Mouse (Mus musculus) spleen, postnatal 36 days (tissue): ENCODE data around the gene Efr3b.

Experiments used
- DNase-seq, 2 experiments: peaks; one replicate each; pipeline ENCODE4 v3.0.0; 2022; ENCODE audit warnings: low spot score in 2 of 2, mixed read lengths in 1 of 2

Efr3b gene

DNA sequence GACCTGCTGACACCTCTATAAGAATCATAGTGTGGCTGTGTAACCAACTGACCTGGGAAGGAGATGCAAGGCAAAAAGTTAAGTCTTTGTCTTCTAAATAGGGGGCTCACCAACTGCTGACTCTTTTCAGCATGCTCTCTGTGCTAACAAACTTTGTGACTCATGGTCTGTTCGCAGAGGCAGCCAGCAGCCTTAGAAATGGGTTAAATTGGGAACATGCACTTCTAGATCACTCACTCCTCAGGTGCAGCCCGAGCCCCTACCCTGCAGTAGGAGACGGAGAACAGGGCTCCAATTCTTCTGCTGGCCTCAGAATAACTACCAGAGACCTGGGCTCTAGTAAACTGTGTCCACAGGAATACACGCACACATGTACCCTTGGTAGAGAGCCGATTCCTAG lies 1.2 kb downstream of the Efr3b start:
- no peak for DNase-seq

DNA sequence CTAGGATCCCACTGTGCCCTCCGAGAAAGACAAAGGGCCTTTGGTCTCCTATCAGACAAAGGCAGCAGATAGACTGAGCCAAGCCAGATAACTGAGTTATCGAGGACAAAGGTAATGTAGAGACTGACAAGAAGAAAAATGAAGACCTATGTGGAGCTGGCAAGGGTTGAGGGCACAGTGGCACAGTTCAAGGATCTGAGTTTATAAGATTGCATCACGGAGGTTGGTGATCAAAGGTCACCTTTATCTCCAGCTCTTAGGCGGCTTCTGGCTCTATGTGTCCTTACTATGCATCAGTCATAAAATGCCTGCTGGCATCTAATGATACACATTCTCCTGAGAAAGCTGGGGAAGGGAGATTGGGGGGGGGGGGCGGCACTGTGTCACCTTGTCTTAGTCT lies 2.6 kb downstream of the Efr3b start:
- no peak for DNase-seq

- DNase-seq = no peak
Measured at GRCm38 (mm10) chr12:4029064-4029463, 9.7 kb downstream of the Efr3b start.

DNA sequence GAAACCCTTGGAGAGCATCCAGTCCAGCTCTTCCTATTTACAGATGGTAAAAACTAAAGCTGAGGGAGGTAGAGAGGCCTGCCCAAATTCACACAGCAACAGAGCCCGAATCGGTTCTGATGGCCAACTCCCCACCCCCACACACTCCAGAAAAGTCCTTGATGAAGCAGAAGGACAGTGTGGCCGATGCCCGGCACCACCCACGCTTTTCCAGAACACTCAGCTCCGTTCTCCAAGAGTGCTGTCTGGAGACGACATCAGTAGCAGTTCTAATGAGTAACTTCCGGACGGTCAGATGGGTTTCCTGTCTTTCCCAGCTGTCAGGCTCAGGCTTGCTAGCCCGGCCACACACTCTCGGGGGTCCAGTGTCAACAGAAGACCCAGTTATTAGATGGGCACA lies 10.2 kb downstream of the Efr3b start:
- DNase-seq = peak; percentile 5 to 15

DNA sequence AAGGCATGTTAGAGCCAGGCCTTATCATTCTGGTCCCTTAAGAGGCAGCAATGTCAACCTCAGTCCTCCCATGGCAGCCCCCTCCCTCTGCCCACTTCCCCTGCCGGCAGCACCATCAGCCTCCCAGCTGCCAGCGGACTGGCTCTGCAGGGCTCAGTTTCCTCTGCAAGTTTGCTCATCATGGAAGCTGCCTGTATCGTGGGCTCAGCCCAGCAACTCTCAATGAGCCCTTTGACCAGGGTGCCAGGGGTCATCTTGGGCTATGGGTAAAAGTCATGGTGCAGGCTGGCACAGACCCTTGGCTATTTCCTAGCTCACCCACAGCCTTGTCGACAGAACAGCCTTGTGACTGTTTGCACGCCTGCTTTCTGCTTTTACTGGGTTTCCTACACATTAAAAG lies 14.4 kb downstream of the Efr3b start:
- DNase-seq = no peak

GRCm38 (mm10) chr12:4023501-4023900 lies 15.2 kb downstream of the Efr3b start:
- DNase-seq = no peak

DNA sequence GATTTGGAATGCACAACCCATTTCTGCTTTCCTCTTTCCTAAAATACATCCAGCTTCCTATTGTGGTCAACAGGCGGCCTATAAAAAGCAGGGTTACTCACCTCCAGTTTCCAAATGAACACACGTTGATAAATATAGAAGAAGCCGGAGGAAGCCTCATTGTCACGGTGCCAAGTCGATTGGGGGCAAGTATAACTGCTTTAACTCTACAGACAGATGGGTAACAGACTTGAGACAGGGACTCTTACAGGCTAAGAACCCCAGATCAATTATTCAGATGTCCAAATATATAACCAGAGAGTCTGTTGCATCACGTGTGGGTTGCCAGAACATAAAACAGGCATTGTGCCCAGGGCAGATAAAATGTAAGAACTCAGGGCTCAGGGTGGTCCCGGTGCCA lies 15.9 kb downstream of the Efr3b start:
- DNase-seq = no peak

DNA sequence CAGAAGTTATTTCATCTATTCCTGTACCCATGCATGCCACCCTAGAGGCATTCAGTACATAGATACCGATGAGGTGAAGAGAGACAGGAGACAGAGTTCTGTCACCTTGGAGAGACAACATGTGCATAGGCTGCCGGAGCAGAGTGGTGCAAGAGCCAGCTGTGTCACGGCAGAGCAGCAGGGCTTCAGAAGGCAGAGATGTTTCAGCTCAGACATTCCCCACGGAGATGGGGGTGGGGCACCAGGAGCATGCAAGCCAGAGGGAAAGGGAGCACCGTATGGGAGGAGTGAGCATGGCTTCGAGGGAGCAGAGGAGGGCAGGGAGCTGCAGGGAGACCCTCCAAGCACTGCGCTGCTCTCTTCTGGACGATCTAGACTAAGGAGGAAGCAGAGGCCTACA lies 18.2 kb downstream of the Efr3b start:
- no peak for DNase-seq

GRCm38 (mm10) chr12:4016321-4016720 lies 22.4 kb downstream of the Efr3b start:
- no peak for DNase-seq

GRCm38 (mm10) chr12:4015741-4016140 lies 23.0 kb downstream of the Efr3b start:
- DNase-seq = no peak

DNA sequence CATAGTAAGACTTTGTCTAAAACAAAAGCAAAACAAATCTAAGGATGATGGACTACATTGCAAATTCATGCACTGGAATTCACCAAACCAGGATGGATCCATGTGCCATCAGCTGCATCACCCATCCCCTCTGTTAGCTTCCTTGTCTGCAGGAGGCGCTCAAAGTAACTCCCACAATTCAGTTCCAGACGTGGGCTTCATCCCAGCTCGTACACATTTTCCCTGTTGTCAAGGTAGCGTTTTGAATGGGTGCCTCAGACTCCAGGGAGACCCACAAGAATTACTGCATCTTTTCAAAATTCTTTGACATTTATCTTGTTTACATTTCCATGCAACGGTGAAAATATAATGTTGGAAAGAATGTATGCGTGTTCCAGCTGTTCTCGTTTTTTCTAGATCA lies 23.5 kb downstream of the Efr3b start:
- DNase-seq = no peak

GRCm38 (mm10) chr12:4011715-4012114 lies 27.0 kb downstream of the Efr3b start:
- DNase-seq = no peak

- DNase-seq = no peak
Measured at GRCm38 (mm10) chr12:4011301-4011700, 27.4 kb downstream of the Efr3b start.

DNA sequence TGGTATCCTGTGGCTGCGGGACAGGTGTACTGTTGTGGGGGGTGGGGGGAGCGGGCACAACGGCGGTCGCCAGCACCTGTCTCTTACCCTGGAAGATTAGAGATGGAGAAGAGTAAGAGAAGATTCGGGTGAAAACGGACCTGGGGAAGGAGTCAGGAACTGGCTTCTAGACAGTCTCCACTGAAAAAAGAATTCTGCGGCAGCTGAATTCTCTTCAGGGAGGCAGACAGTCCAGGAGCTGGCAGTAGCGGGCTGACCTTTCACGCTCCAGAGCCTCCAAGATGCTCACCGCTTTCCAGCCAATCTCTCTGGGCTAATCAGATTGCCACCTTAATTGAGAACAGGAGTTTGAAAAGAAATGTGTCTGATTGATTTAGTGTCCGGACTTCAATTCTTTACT lies 30.0 kb downstream of the Efr3b start:
- no peak for DNase-seq

- no peak for DNase-seq
Measured at GRCm38 (mm10) chr12:4007766-4008165, 30.9 kb downstream of the Efr3b start.

DNA sequence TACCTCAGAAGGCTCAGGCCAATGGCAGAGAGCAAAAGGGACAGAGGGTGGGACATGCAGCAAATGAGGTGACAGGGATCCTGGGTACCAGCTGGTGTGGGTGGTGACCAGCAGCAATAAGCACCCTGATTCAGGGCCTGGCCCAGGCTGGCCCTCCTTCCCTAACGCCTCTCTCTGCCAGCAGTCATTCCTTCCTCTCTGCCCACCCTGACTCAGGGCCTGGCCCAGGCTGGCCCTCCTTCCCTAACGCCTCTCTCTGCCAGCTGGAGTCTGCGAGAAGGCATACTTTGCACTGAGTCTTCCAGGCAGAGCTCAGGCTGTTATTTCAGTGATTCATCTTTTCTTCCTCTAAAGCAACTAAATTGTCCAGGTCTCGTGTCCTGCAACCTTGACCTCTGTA lies 31.5 kb downstream of the Efr3b start:
- no peak for DNase-seq

- DNase-seq = no peak
Measured at GRCm38 (mm10) chr12:4006079-4006478, 32.6 kb downstream of the Efr3b start.

DNA sequence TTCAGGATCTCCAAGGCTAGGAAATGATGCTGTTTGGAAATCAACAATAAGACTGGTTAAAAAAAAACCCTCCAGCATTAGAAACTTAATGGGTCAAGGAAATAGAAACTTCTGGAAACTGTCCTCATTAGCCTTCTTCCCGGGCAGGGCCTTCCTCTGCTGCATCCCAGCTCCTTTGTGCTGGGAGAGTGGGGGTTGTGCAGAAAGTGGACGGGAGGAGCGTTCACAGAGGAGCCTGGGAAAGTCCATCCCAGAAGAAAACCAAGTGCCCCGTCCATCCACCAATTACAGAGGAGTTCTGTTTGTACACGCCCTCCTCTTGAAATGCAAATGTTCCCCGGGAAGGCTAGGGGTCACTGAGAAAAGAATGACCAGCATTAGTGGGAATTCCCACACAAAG lies 34.1 kb downstream of the Efr3b start:
- no peak for DNase-seq

DNA sequence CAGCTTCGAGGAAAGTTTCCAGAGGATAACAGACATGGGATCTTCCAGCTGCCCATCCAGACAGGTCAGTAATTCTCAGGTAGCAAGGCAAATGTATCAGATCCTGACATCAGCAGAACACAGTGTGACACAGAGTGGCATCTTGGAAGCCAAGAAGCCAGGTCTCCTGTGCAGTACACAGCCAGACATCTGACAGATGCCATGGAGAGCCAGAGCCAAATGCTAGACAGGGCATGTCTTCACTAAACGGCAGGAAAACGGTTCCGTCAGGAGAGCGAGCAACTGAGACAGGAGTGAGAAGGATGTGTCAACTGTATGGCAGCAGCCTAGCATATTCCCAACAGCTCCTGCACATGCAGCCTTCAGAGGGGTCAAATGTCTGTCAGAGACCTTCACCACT lies 38.3 kb downstream of the Efr3b start:
- no peak for DNase-seq

GRCm38 (mm10) chr12:3996749-3997148 lies 42.0 kb downstream of the Efr3b start:
- DNase-seq = no peak

- DNase-seq = no peak
Measured at GRCm38 (mm10) chr12:3991047-3991446, 47.7 kb downstream of the Efr3b start.

- no peak for DNase-seq
Measured at GRCm38 (mm10) chr12:3989943-3990342, 48.8 kb downstream of the Efr3b start.

- DNase-seq = no peak
Measured at GRCm38 (mm10) chr12:3984446-3984845, 54.3 kb downstream of the Efr3b start.

GRCm38 (mm10) chr12:3983736-3984135 lies 55.0 kb downstream of the Efr3b start:
- DNase-seq = peak; percentile 40 to 47

GRCm38 (mm10) chr12:3982257-3982656 lies 56.5 kb downstream of the Efr3b start:
- no peak for DNase-seq
